Mouse (Mus musculus): ENCODE measurements around the gene Dazap1.

GRCm38 (mm10) chr10:80244791-80245399, 16.4 kb upstream of the Dazap1 start:
- TF ChIP-seq MAFK (IDR thresholded peaks at IDR 0.05; ENCODE audit: insufficient read depth, low read depth, low read length), result no peak
- TF ChIP-seq ZNF384 (IDR thresholded peaks at IDR 0.05; ENCODE audit: low read depth, low read length), result peak; percentile 92
- no peak for TF ChIP-seq ZC3H11A (IDR thresholded peaks at IDR 0.05; ENCODE audit: borderline replicate concordance, low read depth, low read length)

Measured in ES-E14 (cell line).